Mouse (Mus musculus): ENCODE data around the gene Prkd2. TPM values are rescaled to one million over a fixed set of nuclear protein-coding genes. Genes with fewer than 3 reads are reported as not detected.
A peak's percentile ranks its signal among the peaks of the same experiment; 100 is the strongest.

Gene Prkd2
- polyA plus RNA-seq, 1 experiment from 2014 or later, result 6.3 TPM

DNA sequence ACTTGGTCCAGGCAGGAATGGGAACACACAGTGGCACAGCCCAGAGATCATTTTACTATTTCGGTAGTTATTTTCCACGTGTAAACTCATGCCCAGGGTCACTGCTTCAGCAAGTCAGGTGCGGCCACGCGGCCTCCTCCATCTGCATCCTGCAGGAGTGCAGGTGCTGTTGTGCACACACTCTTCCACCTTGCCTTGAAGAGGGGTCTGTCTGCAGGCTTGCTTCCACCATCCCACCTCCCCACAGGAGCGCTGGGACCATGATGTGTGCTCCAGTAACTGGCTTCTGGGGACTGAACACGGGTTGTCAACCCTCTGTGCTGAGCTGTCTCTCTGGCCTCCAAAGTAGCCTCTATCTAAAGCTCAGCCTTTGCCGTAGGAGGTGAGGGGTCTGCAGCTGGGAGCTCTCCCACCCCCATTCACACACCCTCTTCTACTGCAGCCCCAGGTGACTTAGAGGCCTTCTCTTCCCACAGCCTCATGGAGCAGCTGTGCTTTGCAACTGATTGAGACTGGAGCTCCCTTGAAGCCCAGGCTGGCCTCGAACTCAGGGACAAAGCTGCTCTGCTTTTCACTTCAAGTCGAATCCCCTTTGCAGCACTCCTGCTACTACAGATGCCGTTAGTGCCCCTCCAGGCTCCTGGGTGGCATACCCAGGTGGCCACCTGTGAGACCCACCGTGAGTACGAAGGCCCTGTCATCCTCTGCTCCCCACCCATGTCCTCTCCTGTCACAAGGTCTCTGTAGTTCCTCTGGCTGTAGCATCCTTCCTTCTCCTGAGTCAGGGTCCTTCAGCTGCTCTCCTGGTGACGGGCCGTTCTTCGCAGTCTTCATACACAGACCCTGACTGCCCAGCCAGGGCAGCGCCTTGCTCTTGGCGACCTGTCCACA lies 72.0 kb downstream of the Prkd2 start:
- H3K27ac ChIP-seq (replicated peaks), result 0 out of 2 replicates have a peak overlapping the region, but pooled peaks have one; percentile 18
- H3K4me2 ChIP-seq, result no peak overlapping the region
- peaks cover 50% of the 10 kb centered on the region for H3K4me1 ChIP-seq (replicated peaks)
- no peak overlapping the region for H3K4me3 ChIP-seq
- H3K36me3 ChIP-seq, result peaks cover 59% of the 10 kb centered on the region
- no peaks in the 10 kb centered on the region for H3K9me3 ChIP-seq
- no peaks in the 10 kb centered on the region for H3K27me3 ChIP-seq
- ATAC-seq (ENCODE audit: low read depth), result no peak; the same call in 1 of the 2 replicates
- 83% methylated on average over 18 of the region's 18 CpGs for WGBS
- H3K9ac ChIP-seq, result no peak overlapping the region

DNA sequence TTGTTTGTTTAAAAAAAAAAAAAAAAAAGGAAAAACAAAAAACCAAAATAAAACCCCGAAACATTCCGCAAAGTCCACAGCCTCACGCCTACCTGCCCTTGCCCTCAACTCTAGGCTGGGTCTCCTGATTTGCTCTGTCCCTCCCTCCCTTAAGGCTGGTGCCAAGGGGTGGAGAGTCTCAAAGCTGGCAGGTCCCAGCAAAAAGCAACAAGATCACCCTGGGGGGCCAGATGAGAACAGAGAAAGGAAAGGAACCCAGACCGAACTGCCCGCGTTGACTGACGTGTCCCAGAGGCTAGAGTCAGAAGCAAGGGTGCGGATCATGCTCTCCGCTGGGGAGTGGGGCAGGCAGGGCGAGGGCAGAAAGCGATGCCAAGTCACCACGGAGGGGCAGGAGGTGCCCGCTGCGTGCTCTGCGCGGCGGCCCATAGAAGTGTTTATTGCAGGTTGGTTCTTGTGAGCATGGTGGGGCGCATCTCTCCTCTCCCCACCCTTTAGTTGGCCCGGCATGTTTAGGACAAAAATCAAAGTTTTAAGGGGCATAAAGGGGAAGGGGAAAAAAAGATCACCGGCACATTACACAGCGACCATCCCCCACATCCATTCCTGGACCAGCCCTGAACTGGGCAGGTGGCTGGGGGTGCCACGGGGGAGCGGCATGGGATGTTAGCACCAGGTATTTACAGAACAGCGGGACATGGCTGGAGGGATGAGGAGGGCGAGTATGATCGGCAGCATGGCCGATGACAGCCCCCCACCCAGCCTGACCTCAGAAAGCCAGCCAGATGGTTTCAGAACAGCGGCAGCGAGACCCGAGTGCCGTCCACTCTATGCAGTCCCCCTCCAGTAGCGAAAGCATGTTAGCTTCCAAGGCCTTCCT lies 73.0 kb downstream of the Prkd2 start:
- peaks cover 65% of the 10 kb centered on the region for H3K36me3 ChIP-seq
- no peak overlapping the region for H3K27ac ChIP-seq (replicated peaks)
- ATAC-seq (ENCODE audit: low read depth), result no peak
- H3K4me3 ChIP-seq, result no peak overlapping the region
- H3K4me1 ChIP-seq (replicated peaks), result peaks cover 60% of the 10 kb centered on the region
- H3K9ac ChIP-seq, result no peak overlapping the region
- no peaks in the 10 kb centered on the region for H3K27me3 ChIP-seq
- no peak overlapping the region for H3K4me2 ChIP-seq
- 90% methylated on average over 32 of the region's 32 CpGs for WGBS
- H3K9me3 ChIP-seq, result no peaks in the 10 kb centered on the region

GRCm38 (mm10) chr7:16916342-16917265 lies 73.9 kb downstream of the Prkd2 start:
- H3K4me1 ChIP-seq (replicated peaks), result peaks cover 69% of the 10 kb centered on the region
- H3K9me3 ChIP-seq, result no peaks in the 10 kb centered on the region
- no peak for ATAC-seq (ENCODE audit: low read depth)
- H3K9ac ChIP-seq, result 0 out of 2 replicates have a peak overlapping the region, but pooled peaks have one; percentile 12
- H3K4me2 ChIP-seq, result no peak overlapping the region
- H3K36me3 ChIP-seq, result peaks cover 65% of the 10 kb centered on the region
- 0 out of 2 replicates have a peak overlapping the region, but pooled peaks have one; percentile 19 for H3K27ac ChIP-seq (replicated peaks)
- no peaks in the 10 kb centered on the region for H3K27me3 ChIP-seq
- H3K4me3 ChIP-seq, result no peak overlapping the region
- 87% methylated on average over 30 of the region's 30 CpGs for WGBS

GRCm38 (mm10) chr7:16917447-16917846 lies 74.7 kb downstream of the Prkd2 start:
- Histone ChIP-seq H3K36me3 (peaks cover 65% of the 10 kb centered on the region), H3K9ac (0 out of 2 replicates have a peak overlapping the region, but pooled peaks have one; percentile 9), H3K27me3 (no peaks in the 10 kb centered on the region), H3K4me1 (replicated peaks) (peaks cover 72% of the 10 kb centered on the region), H3K4me3 (no peak overlapping the region), H3K4me2 (no peak overlapping the region), H3K9me3 (no peaks in the 10 kb centered on the region), H3K27ac (replicated peaks) (peak overlapping the region; percentile 49; the same call in 1 of the 2 replicates)
- WGBS, result 61% methylated on average over 11 of the region's 11 CpGs
- no peak for ATAC-seq (ENCODE audit: low read depth)

DNA sequence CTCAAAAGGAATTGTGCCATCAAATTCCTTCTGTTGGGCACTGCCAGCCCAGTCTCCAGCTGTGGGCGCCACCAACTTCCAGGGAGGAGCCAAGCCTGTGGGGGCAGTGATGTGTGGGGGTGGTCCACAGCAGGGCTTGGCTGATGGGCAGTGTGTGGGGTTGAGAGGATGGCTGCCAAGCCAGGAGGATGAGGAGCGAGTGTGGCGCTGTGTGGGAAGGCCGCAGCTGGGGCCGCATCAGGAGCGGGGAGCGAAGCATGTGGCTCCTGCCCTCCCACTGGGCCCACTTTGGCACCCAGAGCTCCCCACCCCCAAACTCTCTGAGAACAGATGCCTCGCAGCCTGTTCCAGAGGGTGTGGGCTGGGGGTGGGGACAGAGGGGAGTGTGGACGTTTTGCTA lies 75.3 kb downstream of the Prkd2 start:
- H3K27ac ChIP-seq (replicated peaks), result peak overlapping the region; percentile 49; the same call in 1 of the 2 replicates
- peak overlapping the region; percentile 9; the same call in 1 of the 2 replicates for H3K9ac ChIP-seq
- peaks cover 72% of the 10 kb centered on the region for H3K4me1 ChIP-seq (replicated peaks)
- H3K27me3 ChIP-seq, result no peaks in the 10 kb centered on the region
- 60% methylated on average over 9 of the region's 9 CpGs for WGBS
- ATAC-seq (ENCODE audit: low read depth), result no peak
- no peaks in the 10 kb centered on the region for H3K9me3 ChIP-seq
- H3K4me2 ChIP-seq, result no peak overlapping the region
- H3K36me3 ChIP-seq, result peaks cover 65% of the 10 kb centered on the region
- H3K4me3 ChIP-seq, result no peak overlapping the region

GRCm38 (mm10) chr7:16918670-16919069 lies 76.0 kb downstream of the Prkd2 start:
- Histone ChIP-seq H3K27me3 (no peaks in the 10 kb centered on the region), H3K4me3 (no peak overlapping the region), H3K36me3 (peaks cover 65% of the 10 kb centered on the region), H3K4me2 (no peak overlapping the region), H3K4me1 (replicated peaks) (peaks cover 68% of the 10 kb centered on the region), H3K27ac (replicated peaks) (peak overlapping the region; percentile 9; the same call in 1 of the 2 replicates), H3K9ac (0 out of 2 replicates have a peak overlapping the region, but pooled peaks have one; percentile 13), H3K9me3 (no peaks in the 10 kb centered on the region)
- no peak for ATAC-seq (ENCODE audit: low read depth)
- WGBS, result 73% methylated on average over 3 of the region's 3 CpGs

DNA sequence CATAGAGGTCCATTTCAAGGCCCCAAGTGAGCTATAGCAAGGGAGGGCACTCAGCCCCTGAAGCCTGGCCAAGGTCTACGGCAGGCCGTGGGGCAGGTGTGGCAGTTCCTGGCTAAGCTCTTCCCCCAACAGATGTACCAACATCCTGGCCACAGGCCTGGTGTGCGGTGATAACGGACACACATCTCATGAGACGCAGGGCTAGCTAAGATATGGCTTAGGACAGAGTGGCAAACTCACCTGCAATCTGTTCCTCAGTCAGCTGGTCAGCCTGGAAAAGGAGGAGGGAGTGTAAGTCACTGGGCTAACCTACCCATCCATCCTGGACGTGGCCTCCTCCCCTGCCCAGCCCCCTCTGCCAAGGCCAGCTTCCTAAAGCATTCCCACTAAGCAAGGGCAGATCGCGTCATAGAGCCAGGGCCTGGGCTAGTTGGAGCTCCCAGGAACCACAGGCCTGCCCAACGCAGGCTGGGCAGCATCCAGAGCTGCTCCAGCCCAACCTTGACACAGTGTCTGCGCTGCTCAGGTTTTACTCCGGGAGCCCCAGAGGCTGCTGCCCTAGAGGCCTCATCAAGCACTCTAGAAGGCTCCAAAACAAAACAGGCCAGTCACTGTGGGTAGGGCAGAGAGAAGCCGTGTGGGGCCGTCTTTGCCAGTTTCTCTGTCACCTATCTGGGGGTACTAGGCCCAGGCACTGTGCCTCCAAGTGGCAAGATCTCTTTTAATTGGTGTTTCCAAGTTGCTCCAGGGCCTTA lies 76.9 kb downstream of the Prkd2 start:
- peaks cover 63% of the 10 kb centered on the region for H3K4me1 ChIP-seq (replicated peaks)
- peak overlapping the region; percentile 98 for H3K4me2 ChIP-seq
- peak overlapping the region; percentile 23; the same call in 1 of the 2 replicates for H3K27ac ChIP-seq (replicated peaks)
- H3K9me3 ChIP-seq, result no peaks in the 10 kb centered on the region
- no peak for ATAC-seq (ENCODE audit: low read depth)
- H3K27me3 ChIP-seq, result no peaks in the 10 kb centered on the region
- 83% methylated on average over 13 of the region's 13 CpGs for WGBS
- H3K4me3 ChIP-seq, result peak overlapping the region; percentile 61
- H3K9ac ChIP-seq, result peak overlapping the region; percentile 88
- peaks cover 57% of the 10 kb centered on the region for H3K36me3 ChIP-seq

Other genes starting within 250 kb of the Prkd2 start
- 30.8 and 31.2 TPM in 2 replicates for gene Arhgap35, start 227.9 kb upstream of the Prkd2 start, polyA plus RNA-seq (2015; fragmentation: Nextera tagmentation; extraction: Ambion mirVana)
- not detected in 2 replicates for gene Ceacam15, start 167.2 kb upstream of the Prkd2 start, polyA plus RNA-seq (2015; fragmentation: Nextera tagmentation; extraction: Ambion mirVana)
- gene Ceacam9, start 121.0 kb upstream of the Prkd2 start, polyA plus RNA-seq (2015; fragmentation: Nextera tagmentation; extraction: Ambion mirVana), result not detected in 2 replicates
- 372 and 378 TPM in 2 replicates for gene Ap2s1, start 104.5 kb upstream of the Prkd2 start, polyA plus RNA-seq (2015; fragmentation: Nextera tagmentation; extraction: Ambion mirVana)
- 8.8 and 9.0 TPM in 2 replicates for gene Slc1a5, start 61.6 kb upstream of the Prkd2 start, polyA plus RNA-seq (2015; fragmentation: Nextera tagmentation; extraction: Ambion mirVana)
- gene Strn4, start 27.0 kb upstream of the Prkd2 start, polyA plus RNA-seq (2015; fragmentation: Nextera tagmentation; extraction: Ambion mirVana), result 155 and 174 TPM in 2 replicates
- 40.0 and 45.9 TPM in 2 replicates for gene Fkrp, start 26.2 kb upstream of the Prkd2 start, polyA plus RNA-seq (2015; fragmentation: Nextera tagmentation; extraction: Ambion mirVana)
- 3.7 and 3.9 TPM in 2 replicates for gene Dact3, start 32.4 kb downstream of the Prkd2 start, polyA plus RNA-seq (2015; fragmentation: Nextera tagmentation; extraction: Ambion mirVana)
- 15.4 and 24.1 TPM in 2 replicates for gene Gng8, start 48.9 kb downstream of the Prkd2 start, polyA plus RNA-seq (2015; fragmentation: Nextera tagmentation; extraction: Ambion mirVana)
- 3.1 and 3.6 TPM in 2 replicates for gene Ptgir, start 63.6 kb downstream of the Prkd2 start, polyA plus RNA-seq (2015; fragmentation: Nextera tagmentation; extraction: Ambion mirVana)
- 275 and 297 TPM in 2 replicates for gene Calm3, start 81.2 kb downstream of the Prkd2 start, polyA plus RNA-seq (2015; fragmentation: Nextera tagmentation; extraction: Ambion mirVana)
- gene Pnmal2, start 101.8 kb downstream of the Prkd2 start, polyA plus RNA-seq (2015; fragmentation: Nextera tagmentation; extraction: Ambion mirVana), result 76.2 and 82.4 TPM in 2 replicates
- 37.6 and 39.7 TPM in 2 replicates for gene Pnmal1, start 116.8 kb downstream of the Prkd2 start, polyA plus RNA-seq (2015; fragmentation: Nextera tagmentation; extraction: Ambion mirVana)
- gene Gm42372, start 140.2 kb downstream of the Prkd2 start, polyA plus RNA-seq (2015; fragmentation: Nextera tagmentation; extraction: Ambion mirVana), result 3.3 and 3.5 TPM in 2 replicates
- 6.6 and 7.6 TPM in 2 replicates for gene Ccdc8, start 149.8 kb downstream of the Prkd2 start, polyA plus RNA-seq (2015; fragmentation: Nextera tagmentation; extraction: Ambion mirVana)
- 116 and 127 TPM in 2 replicates for gene Ppp5c, start 185.0 kb downstream of the Prkd2 start, polyA plus RNA-seq (2015; fragmentation: Nextera tagmentation; extraction: Ambion mirVana)
- 4.3 and 5.2 TPM in 2 replicates for gene Hif3a, start 219.5 kb downstream of the Prkd2 start, polyA plus RNA-seq (2015; fragmentation: Nextera tagmentation; extraction: Ambion mirVana)
- 1.2 and 1.6 TPM in 2 replicates for gene Psg16, start 231.1 kb downstream of the Prkd2 start, polyA plus RNA-seq (2015; fragmentation: Nextera tagmentation; extraction: Ambion mirVana)

All from neural tube, embryonic 13.5 days (tissue).